Mouse (Mus musculus) left cerebral cortex, adult 2 months (tissue): Measurements from ENCODE around the gene Rab10. TPM values are rescaled to one million over a fixed set of nuclear protein-coding genes. Genes with fewer than 3 reads are reported as not detected.

Experiments used
- DNase-seq, 2 experiments: peaks; one replicate each; pipeline ENCODE4 v3.0.0; 2021 to 2022; ENCODE audit warnings: low spot score in 2 of 2, mixed read lengths in 1 of 2; ENCODE audit errors: extremely low spot score in 1 of 2
- H3K27ac ChIP-seq: fragments of 200-600 bp; 2 replicates; pipeline ENCODE4 v1.8.1; 2022
- H3K4me3 ChIP-seq: fragments of 200-600 bp; 2 replicates; pipeline ENCODE4 v1.8.1; 2022
- CTCF ChIP-seq: fragments of 200-600 bp; IDR thresholded peaks from 2 replicates; pipeline ENCODE4 v1.8.1; 2022; ENCODE audit warnings: antibody characterized with exemption, mild to moderate bottlenecking, moderate library complexity
- intact Hi-C: fragments of 180-260 bp; cut with DNase I; formaldehyde crosslinking; loops from one replicate; pipeline ENCODE4 v1.15.1; 2025
- total RNA-seq, 2 experiments: library from RNA; stranded (reverse); gene quantifications; 2 replicates each; pipeline ENCODE4 v1.2.3; 2021

Rab10 gene
- total RNA-seq, 2 experiments from 2014 or later = 132 to 134 TPM

DNA sequence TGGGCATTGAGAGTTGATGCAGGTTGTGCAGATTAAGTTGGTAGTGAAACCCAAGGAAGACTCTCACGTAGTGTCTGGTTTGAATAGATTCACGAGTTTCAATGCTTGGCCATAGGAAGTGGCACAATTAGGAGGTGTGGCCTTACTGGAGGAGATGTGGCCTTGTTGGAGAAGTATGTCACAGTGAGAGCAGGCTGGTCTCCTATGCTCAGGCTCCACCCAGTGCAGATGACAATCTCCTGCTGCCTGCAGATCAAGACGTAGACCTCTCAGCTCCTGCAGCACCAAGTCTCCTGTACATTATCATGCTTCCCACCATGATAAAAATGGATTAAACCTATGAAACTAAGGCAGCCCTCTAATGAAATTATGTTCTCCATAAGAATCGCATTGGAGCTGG is 18.7 kb downstream of the Rab10 start:
- no peak for DNase-seq
- H3K4me3 ChIP-seq = no peak overlapping the region
- intact Hi-C loops = no loop called here
- no peak for TF ChIP-seq CTCF
- H3K27ac ChIP-seq = no peak overlapping the region

DNA sequence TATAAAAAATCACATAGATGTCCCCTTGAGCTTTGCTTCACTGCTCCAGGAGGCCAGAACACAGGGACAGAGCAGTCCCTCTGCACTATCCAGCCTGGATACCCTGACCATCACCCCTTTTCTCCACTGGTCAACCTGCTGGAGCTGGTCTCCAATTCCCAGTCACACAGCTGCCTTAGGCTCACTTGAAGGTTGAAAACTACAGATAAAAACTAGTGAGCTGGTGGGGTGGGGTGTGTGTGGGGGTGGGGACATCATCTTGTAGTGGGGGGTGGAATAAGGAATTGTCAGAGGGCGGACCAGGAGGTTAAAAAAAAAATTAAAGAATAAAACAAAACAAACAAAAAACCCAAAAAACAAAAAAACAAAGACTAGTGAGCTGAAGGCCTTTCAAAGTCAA is 21.3 kb downstream of the Rab10 start:
- Histone ChIP-seq H3K27ac (no peak overlapping the region), H3K4me3 (no peak overlapping the region)
- intact Hi-C loops = no loop called here
- TF ChIP-seq CTCF = no peak
- DNase-seq = no peak

DNA sequence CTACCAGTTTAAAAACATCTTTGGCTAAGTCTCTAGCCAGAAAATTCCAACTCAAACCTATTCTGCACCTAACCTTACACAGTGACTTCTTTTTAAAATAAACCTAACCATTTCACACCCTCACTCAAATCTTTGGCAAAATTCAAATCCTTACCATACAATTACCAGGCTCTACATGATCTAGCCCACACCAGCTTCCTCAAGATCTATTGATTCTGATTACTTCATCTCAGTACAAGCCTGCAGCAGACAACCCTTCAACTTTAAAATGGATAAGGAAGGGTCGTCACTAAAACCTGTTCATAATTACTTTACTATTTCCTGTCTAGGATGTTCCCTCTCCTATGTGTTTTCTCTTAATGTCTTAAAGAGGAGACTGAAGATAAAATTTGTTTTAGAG is 23.9 kb downstream of the Rab10 start:
- Histone ChIP-seq H3K4me3 (no peak overlapping the region), H3K27ac (no peak overlapping the region)
- no peak for TF ChIP-seq CTCF
- intact Hi-C loops = no loop called here
- no peak for DNase-seq

DNA sequence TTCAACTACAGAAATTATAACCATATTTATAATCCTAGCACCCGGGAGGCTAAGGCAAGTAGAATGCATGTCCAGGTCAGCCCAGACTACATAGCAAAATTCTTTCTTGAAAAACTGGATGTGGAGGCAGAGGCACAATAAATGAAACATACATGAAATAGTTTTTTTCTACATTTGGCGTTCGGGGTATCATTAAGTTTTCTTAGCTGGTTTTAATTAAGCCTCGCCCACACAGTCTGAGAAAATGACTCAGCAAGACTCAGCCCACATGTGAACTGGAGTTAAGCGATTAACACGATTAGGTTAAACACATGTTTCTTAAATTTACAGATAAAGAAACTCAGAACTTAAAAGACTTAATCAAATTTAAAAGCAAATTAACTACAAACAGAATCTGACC is 24.4 kb downstream of the Rab10 start:
- TF ChIP-seq CTCF = no peak
- Histone ChIP-seq H3K27ac (0 out of 2 replicates have a peak overlapping the region, but pooled peaks have one; percentile 10), H3K4me3 (no peak overlapping the region)
- intact Hi-C loops = no loop called here
- DNase-seq = no peak

GRCm38 (mm10) chr12:3284463-3284862 is 25.3 kb downstream of the Rab10 start:
- Histone ChIP-seq H3K4me3 (no peak overlapping the region), H3K27ac (no peak overlapping the region)
- intact Hi-C loops = no loop called here
- TF ChIP-seq CTCF = no peak
- DNase-seq = no peak

DNA sequence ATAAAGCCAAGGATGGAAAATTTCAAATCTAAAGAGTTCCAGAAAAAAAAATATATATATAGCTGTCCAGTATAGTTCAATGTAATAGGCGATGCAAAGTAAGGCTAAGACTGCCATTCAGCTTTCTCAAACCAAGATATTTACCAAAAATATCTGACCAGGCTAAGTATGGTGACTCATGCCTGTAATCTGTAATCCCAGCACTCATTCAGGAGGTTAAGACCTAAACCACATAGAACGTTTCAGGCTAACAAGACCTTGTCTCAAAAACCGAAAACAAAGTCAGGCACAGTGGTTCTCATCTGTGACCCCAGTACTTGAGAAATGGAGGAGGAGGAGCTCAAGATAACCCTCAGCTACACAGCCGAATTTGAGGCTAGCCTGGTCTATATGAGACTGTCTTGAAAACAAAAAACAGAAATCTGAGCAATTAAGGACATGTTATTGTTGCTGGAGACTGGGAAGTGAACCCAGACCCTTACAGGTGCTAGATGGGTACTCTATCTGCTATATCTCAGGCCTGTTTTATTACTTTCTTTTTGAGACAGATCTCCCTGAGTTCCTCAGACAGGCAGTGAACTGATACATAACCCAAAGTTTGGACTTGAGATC is 25.8 kb downstream of the Rab10 start:
- intact Hi-C loops = no loop called here
- TF ChIP-seq CTCF = no peak
- no peak for DNase-seq
- Histone ChIP-seq H3K27ac (no peak overlapping the region), H3K4me3 (no peak overlapping the region)

GRCm38 (mm10) chr12:3282954-3283353 is 26.8 kb downstream of the Rab10 start:
- intact Hi-C loops = no loop called here
- no peak overlapping the region for H3K27ac ChIP-seq
- no peak for TF ChIP-seq CTCF
- H3K4me3 ChIP-seq = no peak overlapping the region
- DNase-seq = no peak

- DNase-seq = no peak
- no peak for TF ChIP-seq CTCF
- intact Hi-C loops = no loop called here
- Histone ChIP-seq H3K27ac (no peak overlapping the region), H3K4me3 (no peak overlapping the region)
These were observed 27.2 kb downstream of the Rab10 start for GRCm38 (mm10) chr12:3282520-3282919.

DNA sequence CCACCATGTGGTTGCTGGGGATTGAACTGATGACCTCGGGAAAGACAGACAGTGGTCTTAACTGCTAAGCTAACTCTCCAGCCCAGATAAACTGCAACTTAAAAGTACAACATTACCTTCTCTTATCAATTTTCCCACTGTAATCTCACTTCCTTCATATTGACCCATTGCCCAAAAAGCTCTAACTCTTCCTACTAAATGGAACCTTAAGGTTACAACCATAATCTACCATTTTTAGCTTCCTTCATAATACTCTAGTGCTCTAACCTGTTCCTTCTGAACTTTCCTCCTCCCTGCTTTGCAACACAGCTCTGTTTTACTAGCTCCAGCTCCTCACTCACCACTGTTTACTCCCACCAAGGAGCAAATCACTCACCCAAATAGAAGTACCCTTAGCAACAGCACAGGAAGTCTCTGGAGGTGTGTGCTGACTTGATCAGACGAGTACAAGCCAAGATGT is 30.9 kb downstream of the Rab10 start:
- no peak overlapping the region for H3K27ac ChIP-seq
- intact Hi-C loops = no loop called here
- no peak for TF ChIP-seq CTCF
- DNase-seq = no peak
- H3K4me3 ChIP-seq = no peak overlapping the region

DNA sequence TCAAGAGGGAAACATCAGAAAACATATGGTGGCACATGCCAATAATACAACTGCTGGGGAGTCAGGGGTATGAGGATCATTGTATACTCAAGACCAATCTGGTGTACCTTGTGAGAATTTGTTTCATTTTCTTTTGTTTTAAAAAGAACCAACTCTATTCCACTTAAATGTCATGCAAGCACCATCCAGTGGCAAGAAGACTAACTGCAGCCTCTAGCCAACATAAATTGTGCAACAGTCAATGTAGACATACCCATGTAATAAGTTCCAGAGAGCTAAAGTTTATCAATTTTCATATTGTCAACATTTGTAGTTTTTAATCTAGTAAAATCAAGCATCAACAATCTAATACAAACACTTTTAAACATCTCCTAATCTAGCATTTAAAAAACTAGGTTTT is 39.0 kb downstream of the Rab10 start:
- DNase-seq = no peak
- Histone ChIP-seq H3K27ac (no peak overlapping the region), H3K4me3 (no peak overlapping the region)
- intact Hi-C loops = no loop called here
- TF ChIP-seq CTCF = peak; percentile 20; the same call in 1 of the 2 replicates

DNA sequence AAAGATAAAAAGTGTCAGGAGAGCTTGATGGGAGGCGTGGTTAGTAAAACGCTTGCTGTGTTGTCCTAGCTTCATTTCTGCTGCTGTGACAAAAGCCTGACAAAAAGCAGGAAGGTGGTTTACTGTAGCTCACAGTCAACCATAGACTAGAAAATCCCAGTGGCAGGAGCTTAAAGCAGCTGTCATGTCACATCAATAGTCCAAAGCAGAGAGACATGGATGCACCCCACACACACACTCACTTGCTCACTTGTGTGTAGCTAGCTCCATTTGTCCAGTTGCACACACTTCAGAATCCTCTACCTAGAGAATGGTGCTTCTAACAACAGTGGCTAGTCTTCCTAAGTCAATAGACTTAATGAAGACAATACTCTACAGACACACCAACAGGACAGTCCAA is 42.4 kb downstream of the Rab10 start:
- no peak overlapping the region for H3K27ac ChIP-seq
- no peak for DNase-seq
- TF ChIP-seq CTCF = no peak
- no peak overlapping the region for H3K4me3 ChIP-seq
- intact Hi-C loops = no loop called here

DNA sequence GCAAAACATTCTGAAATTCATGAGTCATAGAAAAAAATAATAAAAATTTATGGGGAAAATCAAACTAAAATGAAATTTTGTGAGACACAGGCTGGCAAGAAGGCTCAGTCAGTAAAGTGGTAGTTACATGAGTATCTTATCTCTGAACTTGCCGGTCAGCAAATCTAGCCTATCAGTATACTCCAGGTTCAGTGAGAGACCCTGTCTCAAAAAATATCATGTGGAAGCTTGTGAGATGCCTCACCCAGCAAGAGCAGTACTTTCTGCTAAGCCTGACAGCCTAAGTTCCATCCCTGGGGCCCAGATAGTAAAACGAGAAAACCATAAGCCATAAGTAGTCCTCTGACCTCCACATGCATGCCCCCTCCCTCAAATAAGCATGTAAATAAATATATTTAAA is 44.6 kb downstream of the Rab10 start:
- intact Hi-C loops = no loop called here
- no peak for DNase-seq
- no peak overlapping the region for H3K4me3 ChIP-seq
- H3K27ac ChIP-seq = no peak overlapping the region
- TF ChIP-seq CTCF = no peak

- intact Hi-C loops = no loop called here
- TF ChIP-seq CTCF = no peak
- H3K4me3 ChIP-seq = no peak overlapping the region
- no peak for DNase-seq
- H3K27ac ChIP-seq = no peak overlapping the region
These were observed 45.3 kb downstream of the Rab10 start for GRCm38 (mm10) chr12:3264449-3264848.
